Mouse (Mus musculus) testis, adult 2 months (tissue): Measurements from ENCODE around the gene Inpp4b. TPM values are rescaled to one million over a fixed set of nuclear protein-coding genes. Genes with fewer than 3 reads are reported as not detected.

ENCODE experiments used
- H3K27ac ChIP-seq: fragments of 200-500 bp; 2 replicates; pipeline ENCODE4 v1.5.1; 2012; ENCODE audit warnings: low read depth, low read length; ENCODE audit not compliant: control insufficient read depth, insufficient read depth
- H3K27me3 ChIP-seq: fragments of 200-500 bp; 2 replicates; pipeline ENCODE4 v1.6.1; 2012; ENCODE audit warnings: mild to moderate bottlenecking, low read length, moderate library complexity; ENCODE audit not compliant: control insufficient read depth, insufficient read depth
- H3K36me3 ChIP-seq: fragments of 200-500 bp; 2 replicates; pipeline ENCODE4 v1.6.1; 2012; ENCODE audit warnings: mild to moderate bottlenecking, low read length; ENCODE audit not compliant: control insufficient read depth, insufficient read depth
- H3K4me1 ChIP-seq: fragments of 200-500 bp; 2 replicates; pipeline ENCODE4 v1.6.1; 2012; ENCODE audit warnings: low read length; ENCODE audit not compliant: control insufficient read depth, insufficient read depth
- H3K4me3 ChIP-seq: fragments of 200-500 bp; 2 replicates; pipeline ENCODE4 v1.5.1; 2012; ENCODE audit warnings: low read depth, mild to moderate bottlenecking, low read length, moderate library complexity, mixed read lengths; ENCODE audit not compliant: control insufficient read depth
- CTCF ChIP-seq: fragments of 200-500 bp; IDR thresholded peaks from 2 replicates; pipeline ENCODE4 v1.5.1; 2012; ENCODE audit warnings: low read depth, mild to moderate bottlenecking, inconsistent platforms, low read length, moderate library complexity; ENCODE audit not compliant: control insufficient read depth, insufficient read depth, insufficient replicate concordance
- POLR2A ChIP-seq: fragments of 200-500 bp; IDR thresholded peaks from 2 replicates; pipeline ENCODE4 v1.6.1; 2012; ENCODE audit warnings: low read depth, mild to moderate bottlenecking, inconsistent platforms, low read length, moderate library complexity; ENCODE audit not compliant: control insufficient read depth
- polyA plus RNA-seq: library from polyadenylated mRNA; depleted of rRNA; stranded (reverse); fragments of >200 nt; gene quantifications from 2 replicates; pipeline ENCODE4 v1.2.3, GENCODE M21; 2012

The Inpp4b gene
- polyA plus RNA-seq, 1 experiment = 2.3 TPM

GRCm38 (mm10) chr8:81766033-81766432, 423.7 kb downstream of the Inpp4b start:
- no peak for TF ChIP-seq POLR2A
- no peak for TF ChIP-seq CTCF
- Histone ChIP-seq H3K4me1 (no peaks in the 10 kb centered on the region; the same call in 1 of the 2 replicates), H3K36me3 (no peaks in the 10 kb centered on the region), H3K4me3 (no peak overlapping the region), H3K27me3 (no peaks in the 10 kb centered on the region), H3K27ac (no peak overlapping the region)

GRCm38 (mm10) chr8:81767411-81768312, 425.3 kb downstream of the Inpp4b start:
- no peaks in the 10 kb centered on the region for H3K36me3 ChIP-seq
- no peak overlapping the region for H3K4me3 ChIP-seq
- no peaks in the 10 kb centered on the region for H3K27me3 ChIP-seq
- H3K27ac ChIP-seq = no peak overlapping the region
- H3K4me1 ChIP-seq = no peaks in the 10 kb centered on the region; the same call in 1 of the 2 replicates
- TF ChIP-seq POLR2A (no peak), CTCF (no peak)

GRCm38 (mm10) chr8:81768313-81768675, 425.9 kb downstream of the Inpp4b start:
- Histone ChIP-seq H3K27ac (no peak overlapping the region), H3K4me3 (no peak overlapping the region), H3K27me3 (no peaks in the 10 kb centered on the region), H3K4me1 (no peaks in the 10 kb centered on the region; the same call in 1 of the 2 replicates), H3K36me3 (no peaks in the 10 kb centered on the region)
- TF ChIP-seq CTCF (no peak), POLR2A (no peak)

GRCm38 (mm10) chr8:81768731-81769445, 426.5 kb downstream of the Inpp4b start:
- no peak overlapping the region for H3K27ac ChIP-seq
- H3K27me3 ChIP-seq = no peaks in the 10 kb centered on the region
- no peaks in the 10 kb centered on the region; the same call in 1 of the 2 replicates for H3K4me1 ChIP-seq
- no peak for TF ChIP-seq CTCF
- TF ChIP-seq POLR2A = no peak
- H3K36me3 ChIP-seq = no peaks in the 10 kb centered on the region
- H3K4me3 ChIP-seq = no peak overlapping the region

- H3K27me3 ChIP-seq = no peaks in the 10 kb centered on the region
- no peak overlapping the region for H3K4me3 ChIP-seq
- H3K4me1 ChIP-seq = no peaks in the 10 kb centered on the region; the same call in 1 of the 2 replicates
- no peak overlapping the region for H3K27ac ChIP-seq
- no peaks in the 10 kb centered on the region for H3K36me3 ChIP-seq
- TF ChIP-seq POLR2A (no peak), CTCF (no peak)
These were observed 428.4 kb downstream of the Inpp4b start for GRCm38 (mm10) chr8:81770603-81771276.

- Histone ChIP-seq H3K36me3 (no peaks in the 10 kb centered on the region), H3K4me1 (no peaks in the 10 kb centered on the region), H3K4me3 (no peak overlapping the region), H3K27ac (no peak overlapping the region), H3K27me3 (no peaks in the 10 kb centered on the region)
- TF ChIP-seq CTCF (no peak), POLR2A (no peak)
These were observed 430.5 kb downstream of the Inpp4b start for GRCm38 (mm10) chr8:81772855-81773254.
